Mouse (Mus musculus) liver, embryonic 13.5 days (tissue): Measurements from ENCODE around the gene Btbd16. TPM values are rescaled to one million over a fixed set of nuclear protein-coding genes. Genes with fewer than 3 reads are reported as not detected.

Experiments used
- ATAC-seq: fragments of 200-750 bp; cut with Nextera tagmentation; 2 replicates; pipeline ENCODE4 v1.8.0; 2017; ENCODE audit warnings: low read depth, mild to moderate bottlenecking, moderate number of reproducible peaks, moderate library complexity
- DNase-seq: peaks from one replicate; pipeline ENCODE4 v3.0.0; 2022
- H3K27ac ChIP-seq: fragments of 300-500 bp; sonication (generic); 2 replicates; pipeline ENCODE4 v1.5.1; 2015; ENCODE audit warnings: moderate library complexity, mild to moderate bottlenecking, inconsistent platforms
- H3K27me3 ChIP-seq: fragments of 300-500 bp; sonication (generic); 2 replicates; pipeline ENCODE4 v1.6.1; 2015; ENCODE audit warnings: mild to moderate bottlenecking, inconsistent platforms
- H3K36me3 ChIP-seq: fragments of 300-500 bp; sonication (generic); 2 replicates; pipeline ENCODE4 v1.6.1; 2015; ENCODE audit warnings: mild to moderate bottlenecking, inconsistent platforms
- H3K4me1 ChIP-seq: fragments of 300-500 bp; sonication (generic); replicated peaks from 2 replicates; pipeline ENCODE4 v1.6.1; 2015; ENCODE audit warnings: inconsistent platforms
- H3K4me2 ChIP-seq: fragments of 300-500 bp; sonication (generic); 2 replicates; pipeline ENCODE4 v1.6.1; 2015; ENCODE audit warnings: inconsistent platforms, mild to moderate bottlenecking, moderate library complexity
- H3K4me3 ChIP-seq: fragments of 300-500 bp; sonication (generic); replicated peaks from 2 replicates; pipeline ENCODE4 v1.5.1; 2015; ENCODE audit warnings: mild to moderate bottlenecking, inconsistent platforms
- H3K9ac ChIP-seq: fragments of 300-500 bp; sonication (generic); 2 replicates; pipeline ENCODE4 v1.6.1; 2015; ENCODE audit warnings: mild to moderate bottlenecking, inconsistent platforms
- H3K9me3 ChIP-seq: fragments of 300-500 bp; sonication (generic); replicated peaks from 2 replicates; pipeline ENCODE4 v1.6.1; 2016; ENCODE audit warnings: inconsistent platforms
- WGBS: fragments of 180-500 bp; shearing (Covaris S2); methylation state at CpG from one replicate; pipeline ENCODE4 v1.1.7; 2015; ENCODE audit not compliant: insufficient replicate concordance; 5-methylcytosine and 5-hydroxymethylcytosine counted together
- polyA plus RNA-seq: library from polyadenylated mRNA; unstranded; fragments of >200 nt; fragmentation: Nextera tagmentation; extraction: Ambion mirVana; gene quantifications from 2 replicates; pipeline ENCODE4 v1.2.1, GENCODE M21; 2015

Btbd16 gene
- polyA plus RNA-seq, 1 experiment from 2014 or later = not detected

DNA sequence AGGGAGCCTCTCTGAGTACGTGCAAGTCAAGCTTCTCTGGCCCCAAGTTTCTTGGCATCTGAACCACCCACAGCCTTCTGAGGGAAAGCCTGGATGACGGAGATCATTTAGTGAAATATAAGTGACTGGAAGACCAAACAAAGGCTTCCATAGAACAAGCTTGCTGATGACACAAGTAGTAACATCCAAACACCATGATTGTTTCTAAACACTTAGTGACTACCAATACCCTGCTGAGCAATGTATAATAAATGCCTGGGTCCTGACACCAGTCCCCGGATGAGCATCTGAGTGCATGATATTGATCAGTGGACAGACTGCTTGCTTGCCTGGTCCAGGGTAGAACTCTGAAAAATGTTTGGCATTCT, 64.8 kb downstream of the Btbd16 start:
- Histone ChIP-seq H3K9me3 (no peaks in the 10 kb centered on the region), H3K27ac (no peak overlapping the region), H3K4me3 (no peak overlapping the region), H3K27me3 (0 out of 2 replicates have a peak, but pooled peaks cover 2% of the 10 kb centered on the region), H3K4me1 (peaks cover 16% of the 10 kb centered on the region), H3K36me3 (no peaks in the 10 kb centered on the region), H3K4me2 (no peak overlapping the region), H3K9ac (no peak overlapping the region)
- DNase-seq = no peak
- 74% methylated on average over 3 of the region's 3 CpGs for WGBS
- no peak for ATAC-seq

DNA sequence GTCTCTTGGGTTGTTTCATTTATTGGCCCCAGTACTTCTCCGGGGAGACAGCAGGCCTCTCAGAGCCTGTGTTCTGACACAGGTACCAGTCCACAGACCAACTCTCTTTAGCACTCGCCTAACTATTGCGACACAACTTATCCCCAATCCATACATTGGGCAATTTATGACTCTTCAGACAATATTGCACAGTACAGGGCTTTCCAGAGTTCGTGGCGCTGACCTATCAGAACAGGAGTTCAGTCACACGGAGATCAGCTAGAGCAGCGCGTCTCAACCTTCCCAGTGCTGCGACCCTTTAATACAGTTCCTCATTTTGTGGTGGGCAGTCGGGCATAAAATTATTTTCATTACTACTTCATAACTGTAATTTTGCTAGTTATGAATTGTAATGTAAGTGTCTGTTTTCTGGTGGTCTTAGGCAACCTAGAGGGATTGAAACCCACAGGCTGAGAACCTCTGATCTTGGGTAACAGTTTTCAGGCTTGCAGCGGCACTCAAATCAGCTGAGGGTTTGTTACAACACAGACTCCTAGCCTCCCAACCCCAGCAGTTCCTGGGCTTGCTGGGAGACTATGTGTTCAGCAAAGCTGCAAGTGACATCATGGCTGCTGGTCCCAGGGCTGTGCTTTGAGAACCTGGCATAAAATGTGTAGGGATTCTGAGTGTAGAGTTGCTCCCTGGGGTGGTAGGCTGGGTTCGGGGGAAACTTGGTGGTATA, 65.7 kb downstream of the Btbd16 start:
- no peaks in the 10 kb centered on the region for H3K36me3 ChIP-seq
- H3K27ac ChIP-seq = no peak overlapping the region
- ATAC-seq (peak; percentile 24), DNase-seq (no peak)
- WGBS = 60% methylated on average over 12 of the region's 12 CpGs
- H3K9me3 ChIP-seq = no peaks in the 10 kb centered on the region
- H3K4me2 ChIP-seq = no peak overlapping the region
- H3K9ac ChIP-seq = no peak overlapping the region
- H3K27me3 ChIP-seq = no peaks in the 10 kb centered on the region
- H3K4me1 ChIP-seq = peaks cover 13% of the 10 kb centered on the region
- no peak overlapping the region for H3K4me3 ChIP-seq

DNA sequence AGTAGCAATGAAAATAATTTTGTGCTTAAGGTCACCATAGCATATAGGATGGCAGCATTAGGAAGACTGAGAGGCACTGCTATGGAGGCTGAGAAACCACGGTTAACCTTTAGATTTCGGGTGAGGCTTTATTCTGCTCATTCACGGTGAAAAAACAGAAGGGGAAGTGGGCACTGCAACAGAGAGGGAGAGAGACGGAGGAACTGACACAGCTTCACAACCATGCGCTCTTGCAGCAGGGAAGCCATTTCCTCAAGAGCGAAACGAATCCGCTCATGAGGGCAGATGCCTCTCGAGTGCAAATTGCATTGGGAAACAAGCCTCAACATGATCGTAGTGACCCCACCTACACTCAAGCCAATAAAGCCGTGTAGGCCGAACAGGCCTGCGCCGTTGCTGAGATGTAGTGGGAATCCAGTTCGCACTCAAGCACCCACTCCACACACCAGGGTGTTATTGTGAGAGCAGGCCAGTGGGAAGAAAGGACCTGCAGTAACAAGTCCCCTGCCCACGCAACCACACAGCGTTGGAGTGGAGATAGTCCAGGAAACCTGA, 73.4 kb downstream of the Btbd16 start:
- 53% methylated on average over 17 of the region's 17 CpGs for WGBS
- ATAC-seq = no peak

DNA sequence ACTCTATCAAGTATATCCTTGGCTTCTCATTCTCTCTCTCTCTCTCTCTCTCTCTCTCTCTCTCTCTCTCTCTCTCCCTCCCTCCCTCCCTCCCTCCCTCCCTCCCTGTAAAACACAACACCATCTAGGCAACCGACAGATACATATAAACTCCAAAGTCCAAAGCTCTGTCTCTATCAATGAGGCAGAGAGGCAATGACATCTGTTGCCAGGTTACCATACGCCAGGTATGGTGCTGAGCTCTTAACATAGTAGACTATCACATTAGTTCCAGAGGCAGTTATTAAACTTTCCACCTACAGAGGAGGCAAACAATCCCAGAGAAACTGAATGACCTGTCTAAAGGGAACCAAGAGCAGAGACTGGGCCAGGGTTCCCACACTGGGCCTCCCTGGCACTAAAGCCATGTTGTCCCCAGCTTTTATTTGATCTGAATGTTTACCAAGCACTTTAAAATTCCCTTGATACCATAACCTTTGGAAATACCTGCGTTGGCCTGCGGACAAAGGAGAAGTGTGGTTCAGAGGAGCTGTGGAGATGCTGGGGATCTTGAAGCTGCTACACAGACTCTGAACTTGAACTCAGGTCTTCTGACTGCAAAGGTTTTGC, 80.9 kb downstream of the Btbd16 start:
- ATAC-seq (no peak), DNase-seq (no peak)
- H3K4me1 ChIP-seq = no peaks in the 10 kb centered on the region
- H3K9ac ChIP-seq = no peak overlapping the region
- H3K9me3 ChIP-seq = no peaks in the 10 kb centered on the region
- H3K4me3 ChIP-seq = no peak overlapping the region
- 51% methylated on average over 4 of the region's 4 CpGs for WGBS
- H3K4me2 ChIP-seq = no peak overlapping the region
- no peak overlapping the region for H3K27ac ChIP-seq
- H3K36me3 ChIP-seq = no peaks in the 10 kb centered on the region
- no peaks in the 10 kb centered on the region for H3K27me3 ChIP-seq

More for the DNA sequence above, 73.4 kb downstream of the Btbd16 start:
- no peaks in the 10 kb centered on the region for H3K27me3 ChIP-seq
- H3K4me3 ChIP-seq = no peak overlapping the region
- no peaks in the 10 kb centered on the region for H3K36me3 ChIP-seq
- DNase-seq = no peak
- no peaks in the 10 kb centered on the region for H3K4me1 ChIP-seq
- H3K9me3 ChIP-seq = no peaks in the 10 kb centered on the region
- no peak overlapping the region for H3K4me2 ChIP-seq
- no peak overlapping the region for H3K27ac ChIP-seq
- no peak overlapping the region for H3K9ac ChIP-seq

DNA sequence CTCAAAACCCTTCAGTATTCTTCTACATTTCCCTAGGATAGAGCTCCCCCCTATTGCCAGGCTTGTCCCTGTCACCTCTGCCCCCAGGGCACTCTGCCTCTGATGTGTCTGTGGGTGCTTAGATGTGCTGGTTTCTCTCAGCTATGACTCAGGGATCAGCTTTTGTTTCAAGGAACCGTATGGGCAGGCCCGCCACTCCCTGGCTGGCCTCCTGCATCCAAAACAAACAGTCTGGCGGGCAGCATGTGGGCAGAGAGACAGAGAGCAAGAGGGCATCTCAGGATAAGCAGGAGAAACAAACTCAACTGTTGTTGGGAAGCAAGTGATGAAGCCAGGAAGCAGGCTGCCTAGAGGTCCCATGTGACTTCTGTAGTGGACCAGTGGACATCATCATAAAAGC, 81.8 kb downstream of the Btbd16 start:
- Histone ChIP-seq H3K36me3 (no peaks in the 10 kb centered on the region), H3K4me1 (no peaks in the 10 kb centered on the region), H3K9me3 (no peaks in the 10 kb centered on the region), H3K9ac (no peak overlapping the region), H3K27me3 (no peaks in the 10 kb centered on the region), H3K4me2 (no peak overlapping the region), H3K4me3 (no peak overlapping the region), H3K27ac (no peak overlapping the region)
- ATAC-seq (no peak), DNase-seq (no peak)
- WGBS = 37% methylated on average over 3 of the region's 3 CpGs

DNA sequence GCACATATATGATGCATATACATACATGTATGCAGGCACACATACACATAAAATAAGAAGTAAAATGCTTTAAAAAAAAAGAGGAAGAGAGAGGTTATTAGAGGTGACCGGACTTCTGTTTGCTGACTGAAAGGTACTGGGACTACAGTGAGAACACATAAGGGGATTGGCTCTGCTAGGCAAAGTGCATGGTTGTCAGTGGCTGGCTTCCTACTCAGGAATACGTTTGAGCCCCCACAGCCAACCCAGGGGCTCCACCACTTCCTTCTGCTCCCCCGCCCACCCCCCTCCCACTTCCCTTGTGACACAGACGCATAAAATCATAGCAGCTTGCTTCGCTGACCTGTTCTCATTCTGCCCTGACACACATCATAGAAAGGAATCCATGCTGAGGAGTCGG, 84.1 kb downstream of the Btbd16 start:
- Histone ChIP-seq H3K27ac (no peak overlapping the region), H3K4me1 (no peaks in the 10 kb centered on the region), H3K9me3 (no peaks in the 10 kb centered on the region), H3K4me2 (no peak overlapping the region), H3K36me3 (no peaks in the 10 kb centered on the region), H3K27me3 (no peaks in the 10 kb centered on the region), H3K9ac (no peak overlapping the region), H3K4me3 (no peak overlapping the region)
- DNase-seq = no peak
- WGBS = 42% methylated on average over 6 of the region's 6 CpGs
- no peak for ATAC-seq

DNA sequence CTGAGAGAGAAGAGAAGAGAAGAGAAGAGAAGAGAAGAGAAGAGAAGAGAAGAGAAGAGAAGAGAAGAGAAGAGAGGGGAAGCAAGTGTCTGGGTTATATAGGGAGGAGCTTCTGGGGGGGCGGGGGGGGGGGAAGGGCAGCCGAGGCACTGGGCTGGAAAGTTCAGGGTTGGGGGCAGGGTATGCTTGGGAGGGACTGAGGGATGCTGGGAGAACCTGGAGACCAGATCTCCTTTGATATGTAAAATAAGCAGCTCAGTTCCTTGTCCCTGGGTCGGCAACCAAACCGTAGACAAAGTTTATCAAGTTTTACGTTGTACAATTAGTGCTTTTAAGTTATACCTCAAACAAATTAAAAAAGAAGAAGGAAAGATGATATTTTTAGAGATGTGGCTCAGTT, 86.1 kb downstream of the Btbd16 start:
- Histone ChIP-seq H3K27me3 (peaks cover 14% of the 10 kb centered on the region), H3K4me1 (no peaks in the 10 kb centered on the region), H3K4me3 (no peak overlapping the region), H3K27ac (no peak overlapping the region), H3K9ac (no peak overlapping the region), H3K4me2 (no peak overlapping the region), H3K9me3 (no peaks in the 10 kb centered on the region), H3K36me3 (no peaks in the 10 kb centered on the region)
- no peak for ATAC-seq
- DNase-seq = no peak
- WGBS = 43% methylated on average over 5 of the region's 5 CpGs

DNA sequence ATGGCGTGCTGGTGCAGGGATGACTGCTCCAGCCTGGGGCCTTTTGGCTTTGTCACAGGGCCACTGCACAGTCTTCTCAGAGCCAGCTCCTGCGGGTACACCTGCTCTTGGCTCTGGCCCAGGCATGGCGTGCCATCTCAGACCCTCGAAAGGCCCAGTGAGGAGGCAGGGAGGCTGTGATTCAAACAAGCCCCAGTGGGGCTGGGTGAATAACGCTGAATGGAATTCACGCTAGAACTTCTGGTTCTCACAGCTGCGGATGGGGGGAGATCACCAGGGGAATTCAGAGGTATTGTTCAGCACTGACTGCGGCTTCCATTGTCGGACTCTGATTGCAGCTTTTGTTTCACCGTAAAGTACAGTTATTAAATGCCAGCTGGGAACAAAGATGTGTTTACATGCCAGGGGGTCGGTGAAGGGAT, 86.9 kb downstream of the Btbd16 start:
- WGBS = 59% methylated on average over 11 of the region's 11 CpGs

DNA sequence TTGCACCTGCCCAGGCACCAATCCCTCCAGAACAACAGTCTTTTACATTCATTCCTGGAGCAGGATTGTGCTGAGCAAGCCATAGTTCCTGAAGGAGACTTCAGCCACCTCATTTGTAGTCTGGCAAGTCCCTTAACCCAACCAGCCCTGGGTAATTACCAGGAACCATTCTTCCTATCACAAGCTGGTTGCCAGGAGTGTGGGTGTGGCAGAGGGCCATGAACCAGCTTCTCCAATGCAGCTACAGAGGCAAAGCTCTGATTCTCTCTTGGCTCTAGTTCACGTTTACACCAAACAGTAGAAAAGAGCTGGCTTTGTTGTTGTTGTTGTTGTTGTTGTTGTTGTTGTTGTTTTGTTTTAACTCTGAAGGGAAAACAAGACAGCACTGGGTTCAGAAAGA, 88.6 kb downstream of the Btbd16 start:
- H3K9ac ChIP-seq = no peak overlapping the region
- no peak overlapping the region for H3K4me3 ChIP-seq
- DNase-seq (no peak), ATAC-seq (no peak)
- peaks cover 4% of the 10 kb centered on the region; the same call in 1 of the 2 replicates for H3K4me1 ChIP-seq
- no peak overlapping the region for H3K27ac ChIP-seq
- no peaks in the 10 kb centered on the region for H3K36me3 ChIP-seq
- no peak overlapping the region for H3K4me2 ChIP-seq
- 46% methylated on average over 1 of the region's 1 CpGs for WGBS
- no peaks in the 10 kb centered on the region for H3K9me3 ChIP-seq
- peaks cover 37% of the 10 kb centered on the region for H3K27me3 ChIP-seq

More for the DNA sequence above, 86.9 kb downstream of the Btbd16 start:
- Histone ChIP-seq H3K27me3 (peaks cover 22% of the 10 kb centered on the region), H3K9ac (no peak overlapping the region), H3K9me3 (no peaks in the 10 kb centered on the region), H3K36me3 (no peaks in the 10 kb centered on the region), H3K4me1 (no peaks in the 10 kb centered on the region), H3K4me2 (no peak overlapping the region), H3K4me3 (no peak overlapping the region), H3K27ac (no peak overlapping the region)
- DNase-seq (no peak), ATAC-seq (no peak)

DNA sequence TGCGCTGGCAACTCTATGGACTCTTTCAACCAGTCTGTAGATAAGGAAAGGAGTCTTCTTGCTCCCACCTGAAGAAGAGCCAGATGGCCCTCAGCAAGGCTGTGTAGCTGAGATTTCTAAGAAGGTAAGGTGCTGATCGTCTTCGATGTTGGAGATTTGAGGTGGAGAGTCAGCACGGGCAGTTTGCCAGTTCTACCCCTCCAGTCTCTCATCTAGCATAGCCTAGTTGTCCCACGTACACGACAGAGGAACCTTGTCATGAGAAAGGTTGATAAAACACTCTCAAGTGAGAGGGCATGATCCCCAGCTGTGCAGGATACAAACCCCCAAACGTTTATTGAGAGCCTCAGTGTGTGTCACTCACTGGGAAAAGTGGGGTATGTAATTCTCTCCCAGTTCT, 90.8 kb downstream of the Btbd16 start:
- no peak overlapping the region for H3K9ac ChIP-seq
- WGBS = 54% methylated on average over 7 of the region's 7 CpGs
- H3K9me3 ChIP-seq = no peaks in the 10 kb centered on the region
- DNase-seq (no peak), ATAC-seq (no peak)
- no peak overlapping the region for H3K27ac ChIP-seq
- H3K27me3 ChIP-seq = peaks cover 38% of the 10 kb centered on the region
- H3K4me1 ChIP-seq = peaks cover 5% of the 10 kb centered on the region; the same call in 1 of the 2 replicates
- no peak overlapping the region for H3K4me3 ChIP-seq
- no peaks in the 10 kb centered on the region for H3K36me3 ChIP-seq
- no peak overlapping the region for H3K4me2 ChIP-seq

DNA sequence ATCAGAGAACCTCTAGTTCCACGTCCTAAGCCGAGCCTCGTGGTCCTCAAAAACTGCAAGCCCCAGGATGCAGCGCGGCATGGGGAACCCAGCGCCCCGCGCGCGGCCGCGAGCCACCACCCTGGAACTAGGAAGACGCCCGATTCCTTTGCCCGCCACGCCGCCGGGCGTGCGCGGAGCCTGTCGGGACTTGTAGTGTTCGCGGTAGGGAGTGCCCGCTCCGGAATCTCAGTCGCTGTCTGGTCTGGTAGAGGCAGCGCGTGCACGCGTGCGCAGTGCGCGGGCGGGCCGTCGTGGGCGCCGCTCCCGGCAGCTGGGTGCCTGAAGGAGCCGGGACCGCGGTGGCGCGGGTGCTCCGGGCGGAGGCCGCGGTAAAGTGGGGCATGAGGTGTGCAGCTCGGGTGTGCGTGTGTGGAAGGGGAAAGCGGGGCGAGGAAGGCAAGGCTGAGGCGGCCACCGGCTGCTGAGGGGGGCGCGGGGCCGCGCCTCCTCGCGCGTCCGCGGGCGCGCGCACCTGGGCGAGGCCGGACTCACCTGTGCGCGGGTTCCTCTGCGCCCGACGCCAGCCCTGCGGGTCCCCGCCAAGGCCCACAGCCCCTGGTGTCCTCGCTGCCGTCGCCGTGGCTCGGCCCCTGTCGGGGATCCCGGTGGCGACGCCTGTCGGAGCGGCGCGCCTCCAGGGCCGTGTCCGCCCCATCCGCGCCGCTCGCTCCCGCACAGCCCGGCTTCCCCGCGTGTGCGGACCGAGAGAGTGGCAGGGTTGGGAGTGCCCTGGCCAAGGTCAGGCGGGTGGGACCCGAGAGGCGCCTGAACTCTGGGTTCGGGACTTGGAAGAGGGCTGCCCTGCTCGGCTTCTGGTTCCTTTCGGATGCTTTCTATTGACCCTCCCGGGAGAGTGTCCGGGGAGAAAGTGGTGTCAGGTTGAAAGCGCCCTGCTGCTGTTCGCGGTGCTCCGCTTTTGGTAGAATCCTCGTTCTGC, 92.0 kb downstream of the Btbd16 start, which contains the start of gene Plekha1:
Plekha1 (plus strand) TSS at position 144 of the 979 bp plus-strand sequence.
- Histone ChIP-seq H3K9me3 (no peaks in the 10 kb centered on the region), H3K36me3 (no peaks in the 10 kb centered on the region), H3K4me1 (peaks cover 11% of the 10 kb centered on the region; the same call in 1 of the 2 replicates), H3K4me2 (peak within 1 kb of the TSS; percentile 67), H3K4me3 (peak within 1 kb of the TSS; percentile 65), H3K27ac (peak within 1 kb of the TSS; percentile 20), H3K9ac (peak within 1 kb of the TSS; percentile 62), H3K27me3 (peaks cover 38% of the 10 kb centered on the region)
- ATAC-seq (peak; percentile 92), DNase-seq (peak; percentile 72)
- WGBS = under 1% methylated on average over 113 of the region's 114 CpGs
